Comparison of ENCODE assay signal across 9 mouse cellular contexts in the genomic region with DNA sequence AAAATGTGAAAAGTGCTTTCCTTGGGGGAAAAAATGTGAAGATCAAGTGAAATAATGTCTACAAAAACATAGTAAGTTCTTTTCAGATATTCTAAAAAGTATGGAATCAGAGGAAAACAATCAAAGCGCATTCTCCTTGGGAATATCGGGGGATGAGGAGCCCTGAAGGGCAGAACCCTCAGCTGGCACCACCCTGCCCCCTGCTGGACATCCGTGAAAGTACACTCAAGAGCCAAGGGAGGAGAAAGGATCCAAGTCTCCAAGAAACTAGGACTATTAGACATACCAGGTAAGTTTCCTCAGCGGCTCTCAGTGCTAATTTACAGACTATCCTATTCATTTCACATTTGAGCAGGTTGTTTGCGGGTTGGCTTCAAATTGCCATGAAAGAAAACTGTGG. TPM values are rescaled to one million over a fixed set of nuclear protein-coding genes. Genes with fewer than 3 reads are reported as not detected.
DNase-seq lines count a peak whose midpoint lies in the region; ATAC-seq and TF ChIP-seq lines count a peak whose summit lies in the region.
"Had no signal": no experiment of that assay in that cellular context is flagged by ENCODE, and none has a peak within 500 bp of the region (broad histone marks: within the 10 kb centered on the region; RNA-seq: fewer than 3 reads in every experiment).

No protein-coding gene starts in this region.

- ATAC-seq in Patski = peak; percentile 61
- peak; percentile 68 for ATAC-seq in megakaryocyte, adult 5-6 weeks (ENCODE audit: poor library complexity, severe bottlenecking)
- ATAC-seq in stomach, postnatal 0 days (ENCODE audit: low FRiP score, low TSS enrichment) = no peak

- no peak overlapping the region for H3K4me3 ChIP-seq in stomach, postnatal 0 days (ENCODE audit: low read depth, low read length)
- H3K4me3 ChIP-seq: liver, embryonic 15.5 days had no signal

- H3K36me3 ChIP-seq in stomach, postnatal 0 days (ENCODE audit: control insufficient read depth, insufficient read depth, low read length) = no peaks in the 10 kb centered on the region
- H3K36me3 ChIP-seq: liver, embryonic 15.5 days had no signal

- no peaks in the 10 kb centered on the region for H3K4me1 ChIP-seq in stomach, postnatal 0 days (replicated peaks; ENCODE audit: control insufficient read depth, insufficient read depth)
- H3K4me1 ChIP-seq: liver, embryonic 15.5 days had no signal

- H3K27ac ChIP-seq in stomach, postnatal 0 days (replicated peaks) = no peak overlapping the region
- H3K27ac ChIP-seq: liver, embryonic 15.5 days had no signal

- H3K27me3 ChIP-seq in Patski = no peaks in the 10 kb centered on the region
- H3K27me3 ChIP-seq in stomach, postnatal 0 days (ENCODE audit: control insufficient read depth, insufficient read depth, low read length) = no peaks in the 10 kb centered on the region
- H3K27me3 ChIP-seq: liver, embryonic 15.5 days had no signal

- no peak overlapping the region for H3K4me2 ChIP-seq in stomach, postnatal 0 days (replicated peaks; ENCODE audit: low read depth)
- H3K4me2 ChIP-seq: liver, embryonic 15.5 days had no signal

- WGBS in stomach, postnatal 0 days = 7% methylated on average over 5 of the region's 5 CpGs

- intact Hi-C loops in heart, postnatal 25 days (cut with DNase I) = loop anchor here (2.0 kb wide), 1 partner anchor 391 kb away; no protein-coding TSS in a partner anchor

- CTCF ChIA-PET in Patski (lab: Charles Lee) = interaction anchor here (0.8 to 2.1 kb wide), 3 partner anchors 10 to 1112 kb away, joined by 3 to 8 read pairs (median 4); no protein-coding TSS in a partner anchor

- TF ChIP-seq CTCF in Patski (IDR thresholded peaks at IDR 0.05) = peak; percentile 86
- peak; percentile 92 for TF ChIP-seq CTCF in stomach, postnatal 0 days (IDR thresholded peaks at IDR 0.05; ENCODE audit: low read depth)

- H3K9me3 ChIP-seq in stomach, postnatal 0 days (ENCODE audit: control insufficient read depth, low read length) = no peaks in the 10 kb centered on the region
- H3K9me3 ChIP-seq: liver, embryonic 15.5 days had no signal

- peak; percentile 34 to 84 for DNase-seq in heart, adult 18-20 months
- no peak for DNase-seq in heart, postnatal 25 days (ENCODE audit: low spot score)
- DNase-seq in Patski (ENCODE audit: low read depth, low spot score) = no peak
- DNase-seq in cerebellum, postnatal 14 days = peak; percentile 90 to 92
- peak; percentile 23 for DNase-seq in gastrocnemius, adult 8-10 months (ENCODE audit: low spot score in 2 of 2)
- DNase-seq in layer of hippocampus, postnatal 10 days (ENCODE audit: low spot score in 2 of 2) = peak; percentile 82 to 84
- peak; percentile 79 for DNase-seq in stomach, postnatal 0 days (ENCODE audit: low spot score)

- no peak for TF ChIP-seq EP300 in stomach, postnatal 0 days (optimal IDR thresholded peaks at IDR 0.05)

- no peak overlapping the region for H3K9ac ChIP-seq in stomach, postnatal 0 days (ENCODE audit: low read length)
- H3K9ac ChIP-seq: liver, embryonic 15.5 days had no signal

- in situ Hi-C loops in Patski (cut with MboI; ENCODE audit: low pct_unique_long_range_greater_than_20kb) = loop anchor here (5.0 kb wide), 2 partner anchors 389 to 994 kb away; no protein-coding TSS in a partner anchor

- POLR2A ChIA-PET in Patski (lab: Charles Lee) = no interaction called here

RNA-seq across cellular contexts. Expression of a gene that starts 28.8 kb away (rescaled TPM):
- 100 to 1,000 TPM; 154 to 164 TPM for total RNA-seq in heart, adult 18-20 months (2021)
- total RNA-seq in heart, postnatal 25 days (2021) = 100 to 1,000 TPM; 134 to 142 TPM
- polyA plus RNA-seq in Patski (2021) = not detected
- 100 to 1,000 TPM in 2 of 4 experiments, 10 to 100 TPM in 2; 83.4 to 114 (median 97.6) TPM for total RNA-seq in gastrocnemius, adult 8-10 months (2022)
- 10 to 100 TPM; 54.5 to 60.9 TPM for total RNA-seq in layer of hippocampus, postnatal 10 days (2021)
- not detected in 2 replicates for total RNA-seq in megakaryocyte, adult 5-6 weeks (2015)
- total RNA-seq in megakaryocyte, adult 5-6 weeks (2017) = not detected in 2 replicates
- 0.32 and 0.73 TPM in 2 replicates for polyA plus RNA-seq in stomach, postnatal 0 days (2015; fragmentation: Nextera tagmentation; extraction: Ambion mirVana)

Comparison
In these comparisons a context has a peak if more than half of its experiments do, and no peak if none do; other contexts are left out.
1. DNase-seq: peak in heart, adult 18-20 months (2 of 2), cerebellum, postnatal 14 days (2 of 2), gastrocnemius, adult 8-10 months (2 of 2), layer of hippocampus, postnatal 10 days (2 of 2) and stomach, postnatal 0 days (single experiment); none in heart, postnatal 25 days (single experiment) and Patski (single experiment).
2. RNA of a gene that starts 28.8 kb away (total RNA-seq): 154 to 164 TPM in heart, adult 18-20 months, 134 to 142 TPM in heart, postnatal 25 days, 83.4 to 114 TPM in gastrocnemius, adult 8-10 months and 54.5 to 60.9 TPM in layer of hippocampus, postnatal 10 days; not detected in megakaryocyte, adult 5-6 weeks; every median in the first group is over 10 times any median in the second.